Mouse (Mus musculus) adrenal gland, adult 2 months (tissue): ENCODE results near the gene Olfr1234. TPM values are rescaled to one million over a fixed set of nuclear protein-coding genes. Genes with fewer than 3 reads are reported as not detected.

Experiments
- DNase-seq: peaks from one replicate; pipeline ENCODE4 v3.0.0; 2021
- long read RNA-seq: library from polyadenylated mRNA; stranded (forward); transcript quantifications from one replicate; pipeline ENCODE4 v2.0.0, GENCODE M21; 2021
- polyA plus RNA-seq: library from polyadenylated mRNA; depleted of rRNA; stranded (reverse); fragments of >200 nt; gene quantifications from 2 replicates; pipeline ENCODE4 v1.2.3, GENCODE M21; 2012; rRNA removed
- total RNA-seq, 2 experiments: library from RNA; stranded (reverse); gene quantifications; 2 replicates each; pipeline ENCODE4 v1.2.3; 2021

Olfr1234 gene
- total RNA-seq (not detected), polyA plus RNA-seq (not detected in 2 replicates)
- long read RNA-seq = 0 reads

DNA sequence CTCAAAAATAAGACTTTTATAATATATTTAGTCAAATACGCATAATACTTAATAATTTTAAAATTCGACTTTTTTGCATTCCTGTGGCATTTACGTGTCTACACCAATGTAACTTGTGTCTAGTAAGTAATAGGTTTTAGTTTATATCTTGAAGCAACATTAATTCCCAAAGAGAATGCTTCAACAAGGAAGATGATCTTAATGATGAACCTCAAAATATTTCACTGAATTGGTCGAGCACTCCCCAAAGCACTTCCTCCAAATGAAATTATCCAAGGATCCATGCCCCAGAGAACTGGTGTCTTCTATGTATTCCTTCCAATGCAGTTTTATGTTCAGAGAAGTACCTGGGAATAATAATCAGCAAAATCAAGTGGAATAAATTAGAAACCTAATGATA, at the start of gene Olfr1234:
Gene Olfr1234, minus strand, starts transcription at position 101 of the 400 bp plus-strand sequence.
- DNase-seq = no peak

DNA sequence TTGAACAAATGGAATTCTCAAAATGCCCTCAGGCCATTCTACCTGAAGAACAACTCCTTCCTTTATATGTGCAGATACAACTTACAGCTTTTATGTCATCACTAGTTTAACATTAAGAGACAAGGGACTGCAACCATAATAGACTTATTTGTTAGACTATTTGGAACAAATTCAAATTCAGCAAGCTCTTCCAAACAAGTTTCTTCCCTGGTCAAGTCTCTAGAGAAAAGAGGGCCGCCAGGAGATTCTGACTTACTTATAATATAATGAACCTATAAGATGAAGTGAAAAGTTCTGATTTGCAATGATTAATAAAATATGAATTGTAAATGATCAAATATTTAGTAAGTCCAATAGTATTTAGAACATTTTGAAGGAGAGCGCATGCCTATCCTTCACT, 44.9 kb upstream of the Olfr1234 start, which contains the start of gene Olfr1238:
Gene Olfr1238, minus strand, starts transcription at position 101 of the 400 bp plus-strand sequence.
- DNase-seq = no peak

DNA sequence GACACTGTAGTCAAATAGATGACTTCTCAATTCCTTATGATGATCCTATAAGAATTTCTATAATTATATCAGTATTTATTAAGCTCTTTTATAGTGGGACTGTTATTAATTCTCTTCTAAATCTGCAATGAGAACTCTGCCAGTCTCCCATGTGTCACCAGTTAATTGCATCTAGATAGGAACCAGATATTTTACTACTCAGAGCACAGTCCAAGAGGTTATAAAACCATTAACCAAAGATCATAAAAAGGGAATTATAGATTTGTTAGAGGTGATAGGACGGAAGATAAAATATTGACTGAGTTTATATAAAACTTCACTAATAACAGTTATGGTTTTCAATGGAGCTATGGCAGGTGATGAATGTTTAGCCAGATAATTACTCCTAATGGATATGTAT, 36.2 kb upstream of the Olfr1234 start:
- DNase-seq = no peak

DNA sequence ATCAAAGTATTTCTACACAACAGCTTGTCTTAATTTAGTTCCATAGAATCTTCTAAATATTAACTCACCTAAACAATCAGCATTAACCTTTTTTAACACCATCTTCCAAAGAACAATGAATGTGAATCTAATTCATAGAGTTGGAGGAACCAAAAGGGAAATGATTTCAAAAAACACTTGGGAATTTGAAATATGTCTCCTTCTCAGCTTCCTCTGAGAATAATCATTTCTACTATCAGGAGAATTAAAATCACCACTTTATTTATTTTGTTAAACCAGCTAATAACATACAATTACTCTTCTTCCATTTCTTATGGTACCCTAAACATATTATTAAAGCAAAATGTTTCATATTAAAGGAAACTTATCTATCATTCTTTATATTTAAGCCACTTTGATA, 22.4 kb downstream of the Olfr1234 start, which contains the start of gene Olfr1233:
Gene Olfr1233, minus strand, starts transcription at position 101 of the 400 bp plus-strand sequence.
- DNase-seq = no peak

DNA sequence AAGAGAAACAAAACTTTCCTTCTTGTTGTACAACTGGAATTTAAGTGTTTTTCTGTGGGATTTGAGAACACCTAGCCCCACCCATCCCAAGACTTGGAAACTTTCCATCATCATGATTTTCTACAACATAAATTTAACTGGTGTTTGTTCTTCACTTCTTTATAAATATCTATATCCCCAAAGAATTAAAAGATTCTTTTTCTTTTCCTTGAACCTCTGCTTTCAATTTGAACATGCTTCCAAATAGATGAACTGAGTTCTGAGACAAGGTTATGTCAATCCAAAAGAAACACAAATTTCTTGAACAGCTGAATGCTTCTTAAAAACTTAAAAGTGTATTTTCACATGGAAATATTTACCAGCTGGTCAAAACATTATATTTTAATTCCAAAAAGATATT, 35.1 kb downstream of the Olfr1234 start, which contains the start of gene Olfr1232:
Gene Olfr1232, minus strand, starts transcription at position 101 of the 400 bp plus-strand sequence.
- no peak for DNase-seq

Other genes with a start within 250 kb of the Olfr1234 start
- gene Olfr1221, start 247.6 kb downstream of the Olfr1234 start, total RNA-seq = not detected
- gene Olfr1221, start 247.6 kb downstream of the Olfr1234 start, polyA plus RNA-seq = not detected in 2 replicates
- not detected for gene Olfr1222, start 231.8 kb downstream of the Olfr1234 start, total RNA-seq
- gene Olfr1222, start 231.8 kb downstream of the Olfr1234 start, polyA plus RNA-seq = not detected in 2 replicates
- gene Olfr1223, start 213.3 kb downstream of the Olfr1234 start, total RNA-seq = not detected
- not detected in 2 replicates for gene Olfr1223, start 213.3 kb downstream of the Olfr1234 start, polyA plus RNA-seq
- not detected for gene Olfr1224-ps1, start 200.8 kb downstream of the Olfr1234 start, total RNA-seq
- gene Olfr1224-ps1, start 200.8 kb downstream of the Olfr1234 start, polyA plus RNA-seq = not detected in 2 replicates
- gene Olfr1225, start 190.2 kb downstream of the Olfr1234 start, total RNA-seq = not detected
- gene Olfr1225, start 190.2 kb downstream of the Olfr1234 start, polyA plus RNA-seq = not detected in 2 replicates
- not detected for gene Olfr1226, start 164.8 kb downstream of the Olfr1234 start, total RNA-seq
- not detected in 2 replicates for gene Olfr1226, start 164.8 kb downstream of the Olfr1234 start, polyA plus RNA-seq
- gene Olfr1228, start 110.8 kb downstream of the Olfr1234 start, total RNA-seq = not detected
- gene Olfr1228, start 110.8 kb downstream of the Olfr1234 start, polyA plus RNA-seq = not detected in 2 replicates
- not detected for gene Olfr1229, start 76.9 kb downstream of the Olfr1234 start, total RNA-seq
- gene Olfr1229, start 76.9 kb downstream of the Olfr1234 start, polyA plus RNA-seq = not detected in 2 replicates
- not detected for gene Olfr1230, start 67.6 kb downstream of the Olfr1234 start, total RNA-seq
- not detected in 2 replicates for gene Olfr1230, start 67.6 kb downstream of the Olfr1234 start, polyA plus RNA-seq
- not detected for gene Olfr1231, start 57.8 kb downstream of the Olfr1234 start, total RNA-seq
- not detected in 2 replicates for gene Olfr1231, start 57.8 kb downstream of the Olfr1234 start, polyA plus RNA-seq
- gene Olfr1232, start 35.2 kb downstream of the Olfr1234 start, total RNA-seq = not detected
- gene Olfr1232, start 35.2 kb downstream of the Olfr1234 start, polyA plus RNA-seq = not detected in 2 replicates
- not detected for gene Olfr1233, start 22.5 kb downstream of the Olfr1234 start, total RNA-seq
- not detected in 2 replicates for gene Olfr1233, start 22.5 kb downstream of the Olfr1234 start, polyA plus RNA-seq
- not detected for gene Olfr1238, start 44.8 kb upstream of the Olfr1234 start, total RNA-seq
- gene Olfr1238, start 44.8 kb upstream of the Olfr1234 start, polyA plus RNA-seq = not detected in 2 replicates
- gene Olfr1239, start 55.5 kb upstream of the Olfr1234 start, total RNA-seq = not detected
- not detected in 2 replicates for gene Olfr1239, start 55.5 kb upstream of the Olfr1234 start, polyA plus RNA-seq
- gene Olfr1240, start 78.1 kb upstream of the Olfr1234 start, total RNA-seq = not detected
- gene Olfr1240, start 78.1 kb upstream of the Olfr1234 start, polyA plus RNA-seq = not detected in 2 replicates
- not detected for gene Olfr1241, start 122.3 kb upstream of the Olfr1234 start, total RNA-seq
- not detected in 2 replicates for gene Olfr1241, start 122.3 kb upstream of the Olfr1234 start, polyA plus RNA-seq
- gene Olfr1242, start 133.5 kb upstream of the Olfr1234 start, total RNA-seq = not detected
- gene Olfr1242, start 133.5 kb upstream of the Olfr1234 start, polyA plus RNA-seq = not detected in 2 replicates
- gene Olfr1243, start 166.6 kb upstream of the Olfr1234 start, total RNA-seq = not detected
- not detected in 2 replicates for gene Olfr1243, start 166.6 kb upstream of the Olfr1234 start, polyA plus RNA-seq
- not detected for gene Olfr1245, start 213.6 kb upstream of the Olfr1234 start, total RNA-seq
- gene Olfr1245, start 213.6 kb upstream of the Olfr1234 start, polyA plus RNA-seq = not detected in 2 replicates
- not detected for gene Olfr1246, start 228.3 kb upstream of the Olfr1234 start, total RNA-seq
- gene Olfr1246, start 228.3 kb upstream of the Olfr1234 start, polyA plus RNA-seq = not detected in 2 replicates
- not detected for gene Olfr1247, start 249.3 kb upstream of the Olfr1234 start, total RNA-seq
- gene Olfr1247, start 249.3 kb upstream of the Olfr1234 start, polyA plus RNA-seq = not detected in 2 replicates